Mouse (Mus musculus): ENCODE measurements around the gene Zfp518b.

GRCm38 (mm10) chr5:38651455-38651854 is 33.2 kb downstream of the Zfp518b start:
- no peak for TF ChIP-seq CTCF (IDR thresholded peaks at IDR 0.05 in 2 of 3, conservative IDR thresholded peaks at IDR 0.05 in 1 of 3; ENCODE audit: control insufficient read depth in 1 of 3, insufficient read depth in 1 of 3, low read depth in 2 of 3, low read length in 3 of 3, poor library complexity in 1 of 3, severe bottlenecking in 1 of 3)
- TF ChIP-seq TCF12 (IDR thresholded peaks at IDR 0.05; ENCODE audit: low read depth, low read length): no peak
- no peak for TF ChIP-seq HCFC1 (IDR thresholded peaks at IDR 0.05; ENCODE audit: low read depth, low read length)
- no peak for TF ChIP-seq POLR2A (IDR thresholded peaks at IDR 0.05; ENCODE audit: control insufficient read depth in 1 of 2, insufficient read depth in 1 of 2, low read depth in 1 of 2, low read length in 2 of 2, poor library complexity in 1 of 2)
- no peak for TF ChIP-seq ETS1 (IDR thresholded peaks at IDR 0.05; ENCODE audit: low read depth, low read length)
- no peak for TF ChIP-seq ELF1 (IDR thresholded peaks at IDR 0.05; ENCODE audit: low read depth, low read length)
- no peak for TF ChIP-seq MEF2A (IDR thresholded peaks at IDR 0.05; ENCODE audit: extremely low read depth, insufficient replicate concordance, low read depth, low read length, poor library complexity, severe bottlenecking)
- TF ChIP-seq GATA1 (IDR thresholded peaks at IDR 0.05; ENCODE audit: low read depth, low read length): no peak
